Mouse (Mus musculus): ENCODE measurements at regions not wholly inside any gene's neighbourhood (a gene's known extent, or its start where the extent isn't known, plus 50 kb on each side); places are given as distances from the start of the nearest gene placed in this dataset.

GRCm38 (mm10) chr3:83609095-83609770 lies 156.9 kb upstream of the Sfrp2 start:
- no peak overlapping the region for H3K9ac ChIP-seq
- H3K4me1 ChIP-seq, result no peaks in the 10 kb centered on the region
- 66% methylated on average over 8 of the region's 8 CpGs for WGBS (ENCODE audit: insufficient replicate concordance)
- no peaks in the 10 kb centered on the region for H3K36me3 ChIP-seq
- no peak overlapping the region for H3K4me3 ChIP-seq
- no peak overlapping the region for H3K27ac ChIP-seq
- no peaks in the 10 kb centered on the region for H3K9me3 ChIP-seq (replicated peaks)
- H3K27me3 ChIP-seq (replicated peaks), result no peaks in the 10 kb centered on the region
- H3K4me2 ChIP-seq, result no peak overlapping the region
- no peak for ATAC-seq

- Histone ChIP-seq H3K9me3 (replicated peaks) (no peaks in the 10 kb centered on the region), H3K4me2 (no peak overlapping the region), H3K36me3 (no peaks in the 10 kb centered on the region), H3K27me3 (replicated peaks) (no peaks in the 10 kb centered on the region), H3K4me1 (no peaks in the 10 kb centered on the region), H3K4me3 (no peak overlapping the region), H3K27ac (no peak overlapping the region), H3K9ac (no peak overlapping the region)
- ATAC-seq, result no peak
- 62% methylated on average over 4 of the region's 4 CpGs for WGBS (ENCODE audit: insufficient replicate concordance)
Measured at GRCm38 (mm10) chr3:83620435-83620834, 145.7 kb upstream of the Sfrp2 start.

GRCm38 (mm10) chr3:83633032-83633431 lies 133.1 kb upstream of the Sfrp2 start:
- Histone ChIP-seq H3K4me3 (no peak overlapping the region), H3K9me3 (replicated peaks) (no peaks in the 10 kb centered on the region), H3K4me1 (no peaks in the 10 kb centered on the region), H3K4me2 (no peak overlapping the region), H3K27me3 (replicated peaks) (no peaks in the 10 kb centered on the region), H3K36me3 (no peaks in the 10 kb centered on the region), H3K9ac (no peak overlapping the region), H3K27ac (no peak overlapping the region)
- WGBS (ENCODE audit: insufficient replicate concordance), result 81% methylated on average over 9 of the region's 9 CpGs
- no peak for ATAC-seq

- H3K9me3 ChIP-seq (replicated peaks), result no peaks in the 10 kb centered on the region
- 58% methylated on average over 4 of the region's 4 CpGs for WGBS (ENCODE audit: insufficient replicate concordance)
- no peak for ATAC-seq
- no peaks in the 10 kb centered on the region for H3K36me3 ChIP-seq
- no peak overlapping the region for H3K9ac ChIP-seq
- no peak overlapping the region for H3K4me3 ChIP-seq
- H3K27ac ChIP-seq, result no peak overlapping the region
- no peaks in the 10 kb centered on the region for H3K4me1 ChIP-seq
- H3K27me3 ChIP-seq (replicated peaks), result no peaks in the 10 kb centered on the region
- H3K4me2 ChIP-seq, result no peak overlapping the region
Measured at GRCm38 (mm10) chr3:83640433-83640832, 125.7 kb upstream of the Sfrp2 start.

GRCm38 (mm10) chr3:83663716-83664115 lies 102.4 kb upstream of the Sfrp2 start:
- no peaks in the 10 kb centered on the region for H3K36me3 ChIP-seq
- H3K4me1 ChIP-seq, result no peaks in the 10 kb centered on the region
- no peak overlapping the region for H3K9ac ChIP-seq
- H3K27me3 ChIP-seq (replicated peaks), result no peaks in the 10 kb centered on the region
- H3K4me2 ChIP-seq, result no peak overlapping the region
- no peak overlapping the region for H3K27ac ChIP-seq
- no peak overlapping the region for H3K4me3 ChIP-seq
- no peaks in the 10 kb centered on the region for H3K9me3 ChIP-seq (replicated peaks)
- no peak for ATAC-seq
- 58% methylated on average over 1 of the region's 1 CpGs for WGBS (ENCODE audit: insufficient replicate concordance)

- Histone ChIP-seq H3K4me1 (no peaks in the 10 kb centered on the region), H3K27ac (no peak overlapping the region), H3K9me3 (replicated peaks) (no peaks in the 10 kb centered on the region), H3K27me3 (replicated peaks) (no peaks in the 10 kb centered on the region), H3K36me3 (no peaks in the 10 kb centered on the region), H3K4me2 (no peak overlapping the region), H3K4me3 (no peak overlapping the region), H3K9ac (no peak overlapping the region)
- 63% methylated on average over 5 of the region's 5 CpGs for WGBS (ENCODE audit: insufficient replicate concordance)
- no peak for ATAC-seq
Measured at GRCm38 (mm10) chr3:83676147-83676546, 90.0 kb upstream of the Sfrp2 start.

GRCm38 (mm10) chr3:83686611-83687010 lies 79.5 kb upstream of the Sfrp2 start:
- Histone ChIP-seq H3K4me1 (no peaks in the 10 kb centered on the region), H3K9me3 (replicated peaks) (no peaks in the 10 kb centered on the region), H3K9ac (no peak overlapping the region), H3K27me3 (replicated peaks) (no peaks in the 10 kb centered on the region), H3K36me3 (no peaks in the 10 kb centered on the region), H3K27ac (no peak overlapping the region), H3K4me3 (no peak overlapping the region), H3K4me2 (no peak overlapping the region)
- WGBS (ENCODE audit: insufficient replicate concordance), result 83% methylated on average over 15 of the region's 15 CpGs
- ATAC-seq, result no peak

GRCm38 (mm10) chr3:83687503-83687902 lies 78.6 kb upstream of the Sfrp2 start:
- H3K27ac ChIP-seq, result no peak overlapping the region
- WGBS (ENCODE audit: insufficient replicate concordance), result 44% methylated on average over 4 of the region's 4 CpGs
- H3K4me1 ChIP-seq, result no peaks in the 10 kb centered on the region
- no peak for ATAC-seq
- H3K27me3 ChIP-seq (replicated peaks), result no peaks in the 10 kb centered on the region
- H3K36me3 ChIP-seq, result no peaks in the 10 kb centered on the region
- H3K9me3 ChIP-seq (replicated peaks), result no peaks in the 10 kb centered on the region
- no peak overlapping the region for H3K4me3 ChIP-seq
- H3K4me2 ChIP-seq, result no peak overlapping the region
- H3K9ac ChIP-seq, result no peak overlapping the region

- Histone ChIP-seq H3K4me1 (no peaks in the 10 kb centered on the region), H3K27me3 (replicated peaks) (no peaks in the 10 kb centered on the region), H3K4me2 (no peak overlapping the region), H3K36me3 (no peaks in the 10 kb centered on the region), H3K9ac (no peak overlapping the region), H3K9me3 (replicated peaks) (no peaks in the 10 kb centered on the region), H3K27ac (no peak overlapping the region), H3K4me3 (no peak overlapping the region)
- no peak for ATAC-seq
- WGBS (ENCODE audit: insufficient replicate concordance), result 58% methylated on average over 12 of the region's 12 CpGs
Measured at GRCm38 (mm10) chr3:83689068-83689976, 76.8 kb upstream of the Sfrp2 start.

GRCm38 (mm10) chr3:83694505-83694904 lies 71.6 kb upstream of the Sfrp2 start:
- H3K4me3 ChIP-seq, result no peak overlapping the region
- no peak overlapping the region for H3K9ac ChIP-seq
- H3K4me1 ChIP-seq, result no peaks in the 10 kb centered on the region
- H3K4me2 ChIP-seq, result no peak overlapping the region
- H3K36me3 ChIP-seq, result no peaks in the 10 kb centered on the region
- WGBS (ENCODE audit: insufficient replicate concordance), result 54% methylated on average over 5 of the region's 5 CpGs
- H3K27me3 ChIP-seq (replicated peaks), result no peaks in the 10 kb centered on the region
- H3K9me3 ChIP-seq (replicated peaks), result no peaks in the 10 kb centered on the region
- no peak overlapping the region for H3K27ac ChIP-seq
- ATAC-seq, result no peak

GRCm38 (mm10) chr3:83699751-83700150 lies 66.4 kb upstream of the Sfrp2 start:
- Histone ChIP-seq H3K27me3 (replicated peaks) (no peaks in the 10 kb centered on the region), H3K4me2 (no peak overlapping the region), H3K4me1 (no peaks in the 10 kb centered on the region), H3K4me3 (no peak overlapping the region), H3K36me3 (no peaks in the 10 kb centered on the region), H3K9me3 (replicated peaks) (no peaks in the 10 kb centered on the region), H3K9ac (no peak overlapping the region), H3K27ac (no peak overlapping the region)
- WGBS (ENCODE audit: insufficient replicate concordance), result 79% methylated on average over 3 of the region's 3 CpGs
- no peak for ATAC-seq

GRCm38 (mm10) chr3:83701075-83701474 lies 65.0 kb upstream of the Sfrp2 start:
- Histone ChIP-seq H3K27ac (no peak overlapping the region), H3K4me1 (no peaks in the 10 kb centered on the region), H3K27me3 (replicated peaks) (no peaks in the 10 kb centered on the region), H3K36me3 (no peaks in the 10 kb centered on the region), H3K4me3 (no peak overlapping the region), H3K4me2 (no peak overlapping the region), H3K9me3 (replicated peaks) (no peaks in the 10 kb centered on the region), H3K9ac (no peak overlapping the region)
- 44% methylated on average over 1 of the region's 1 CpGs for WGBS (ENCODE audit: insufficient replicate concordance)
- ATAC-seq, result no peak

All from liver, embryonic 12.5 days (tissue).